Mouse (Mus musculus): ENCODE results near the gene Olfr979. TPM values are rescaled to one million over a fixed set of nuclear protein-coding genes. Genes with fewer than 3 reads are reported as not detected.
"Not testable (repeated sequence)": the region's sequence is repeated elsewhere in the genome, so short reads cannot be mapped to it uniquely, and the experiment has no call there.

Olfr979 gene
- total RNA-seq (2017) = not detected in 3 replicates

DNA sequence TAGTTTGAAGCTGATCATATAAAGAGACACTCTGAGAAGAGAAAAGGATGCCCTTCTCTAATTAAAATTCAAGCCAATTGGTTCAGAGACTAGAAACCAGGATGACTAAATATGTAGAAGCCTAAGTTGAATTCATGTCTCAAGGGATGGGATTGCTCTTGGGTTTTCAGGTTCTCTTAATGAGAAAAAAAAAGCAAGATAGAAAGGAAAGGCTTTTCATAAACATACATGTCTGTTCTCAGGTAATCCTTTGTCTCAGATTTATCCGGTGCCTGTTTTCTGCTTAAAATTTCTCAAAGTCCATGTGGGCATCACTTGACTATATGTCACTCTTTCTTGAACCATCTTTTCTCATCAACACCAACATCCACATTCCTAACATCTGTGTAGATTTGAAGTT, at the start of gene Olfr979:
TSS of gene Olfr979 (minus strand) at position 101 of the 400 bp plus-strand sequence.
- no peak for ATAC-seq (replicated peaks; ENCODE audit: insufficient number of reproducible peaks, low FRiP score, low TSS enrichment, poor library complexity, severe bottlenecking)

DNA sequence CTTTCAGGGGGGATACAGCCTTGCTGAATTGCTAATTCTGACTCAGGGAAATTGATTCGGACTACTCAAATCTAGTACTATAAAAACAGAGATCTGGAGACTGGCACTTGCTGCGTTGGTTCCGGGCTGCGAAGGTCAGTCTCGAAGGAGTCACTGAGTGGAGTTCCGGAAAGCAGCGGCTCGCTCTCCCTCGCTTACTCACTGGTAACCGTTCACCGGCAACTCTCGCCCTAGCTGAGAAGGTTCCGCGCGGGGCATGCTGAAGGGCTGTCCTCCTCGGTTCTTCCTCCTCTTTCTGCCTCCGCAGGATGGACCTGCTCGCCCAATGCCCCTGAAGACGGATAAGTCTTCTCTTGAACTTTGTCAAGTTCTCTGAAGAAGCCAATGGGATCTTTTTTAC, 46.9 kb upstream of the Olfr979 start:
- no peak for ATAC-seq (replicated peaks; ENCODE audit: insufficient number of reproducible peaks, low FRiP score, low TSS enrichment, poor library complexity, severe bottlenecking)

DNA sequence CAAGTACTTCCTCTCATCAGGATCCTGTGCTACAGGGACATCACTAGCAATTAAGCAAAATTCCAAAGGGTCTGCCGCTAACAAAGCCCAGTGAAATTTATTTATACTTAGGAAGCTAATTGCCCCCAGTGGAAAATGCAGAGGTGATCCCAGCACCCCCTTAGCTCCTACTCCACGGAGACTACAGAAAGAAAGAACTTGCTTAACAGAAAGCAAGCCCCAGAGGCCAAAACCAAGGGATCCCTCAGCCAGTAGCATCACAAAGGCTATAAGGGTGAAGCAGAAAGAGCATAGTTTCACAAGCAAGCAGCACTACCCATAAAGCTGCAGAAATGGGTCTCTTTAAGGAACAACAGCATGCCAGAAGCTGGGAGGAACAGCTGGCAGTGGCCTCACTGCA, 17.9 kb upstream of the Olfr979 start, which contains the start of gene Olfr981:
TSS of gene Olfr981 (plus strand) at position 301 of the 400 bp plus-strand sequence.
- ATAC-seq (replicated peaks; ENCODE audit: insufficient number of reproducible peaks, low FRiP score, low TSS enrichment, poor library complexity, severe bottlenecking) = no peak

DNA sequence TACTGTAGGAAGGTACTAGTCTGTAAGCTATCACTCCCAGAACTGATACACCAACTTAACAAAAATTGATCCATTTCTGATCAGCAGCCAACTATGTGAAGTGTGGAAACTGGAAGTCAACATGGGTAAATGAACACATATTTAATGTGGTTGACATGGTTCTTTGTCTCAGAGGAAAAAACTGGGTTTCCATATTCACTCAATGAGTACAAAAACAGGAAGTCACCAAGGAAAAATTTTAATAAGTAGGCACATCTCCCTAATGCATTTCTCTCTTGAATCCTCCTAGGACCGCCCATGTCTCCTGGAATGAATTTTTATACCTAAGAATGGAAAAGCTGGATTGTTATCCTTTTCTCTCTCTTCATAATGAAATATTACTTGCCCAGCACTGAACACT, 6.2 kb upstream of the Olfr979 start, which contains the start of gene Olfr980:
TSS of gene Olfr980 (minus strand) at position 101 of the 400 bp plus-strand sequence.
- no peak for ATAC-seq (replicated peaks; ENCODE audit: insufficient number of reproducible peaks, low FRiP score, low TSS enrichment, poor library complexity, severe bottlenecking)

DNA sequence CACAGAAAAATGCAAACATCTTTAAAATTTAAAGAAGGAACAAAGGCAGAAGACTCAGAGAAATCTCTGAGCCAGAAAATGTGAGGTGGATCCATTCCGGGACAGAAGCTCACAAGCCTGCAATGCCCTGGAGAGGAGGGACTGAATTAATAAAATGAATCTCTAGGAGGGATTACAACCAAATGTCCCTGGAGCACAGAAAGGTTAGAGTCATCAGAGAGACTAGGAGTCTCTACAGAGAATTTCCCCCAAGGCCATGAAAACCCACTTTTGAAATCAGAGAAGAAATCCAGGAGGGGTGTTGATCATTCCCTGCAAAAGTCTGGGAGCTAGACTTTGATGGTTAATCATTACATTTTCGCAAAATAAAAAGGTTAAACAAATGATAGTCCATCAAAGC, 11.5 kb downstream of the Olfr979 start, which contains the start of gene Olfr978:
TSS of gene Olfr978 (plus strand) at position 301 of the 400 bp plus-strand sequence.
- ATAC-seq (replicated peaks; ENCODE audit: insufficient number of reproducible peaks, low FRiP score, low TSS enrichment, poor library complexity, severe bottlenecking) = no peak

DNA sequence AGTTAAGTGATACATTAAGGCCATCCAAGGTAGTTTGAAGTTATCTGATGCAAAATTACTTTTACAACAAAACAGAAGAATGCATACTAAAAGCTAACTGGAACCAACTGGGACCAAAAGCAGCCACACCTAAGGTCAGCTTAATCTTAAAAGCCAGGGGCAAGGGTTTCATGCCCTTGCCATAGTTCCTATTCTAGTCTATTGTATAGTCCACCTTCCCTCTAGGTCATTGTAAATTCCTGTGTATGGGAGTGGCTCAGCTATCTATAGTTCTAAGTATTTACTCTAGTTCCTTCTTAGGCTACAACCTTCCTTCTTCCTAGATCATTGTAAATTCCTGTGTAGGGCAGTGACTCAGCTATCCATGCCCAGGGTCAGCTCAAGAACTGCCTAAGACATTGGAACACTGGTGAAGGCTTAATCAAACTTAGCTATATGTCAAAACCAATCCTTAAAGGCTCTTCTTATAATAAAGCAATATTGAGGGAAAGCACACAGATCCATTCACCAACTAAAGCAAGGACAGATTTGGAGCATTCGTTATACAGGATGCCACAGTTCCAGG, 26.6 kb downstream of the Olfr979 start:
- not testable (repeated sequence) for ATAC-seq (replicated peaks; ENCODE audit: insufficient number of reproducible peaks, low FRiP score, low TSS enrichment, poor library complexity, severe bottlenecking)

DNA sequence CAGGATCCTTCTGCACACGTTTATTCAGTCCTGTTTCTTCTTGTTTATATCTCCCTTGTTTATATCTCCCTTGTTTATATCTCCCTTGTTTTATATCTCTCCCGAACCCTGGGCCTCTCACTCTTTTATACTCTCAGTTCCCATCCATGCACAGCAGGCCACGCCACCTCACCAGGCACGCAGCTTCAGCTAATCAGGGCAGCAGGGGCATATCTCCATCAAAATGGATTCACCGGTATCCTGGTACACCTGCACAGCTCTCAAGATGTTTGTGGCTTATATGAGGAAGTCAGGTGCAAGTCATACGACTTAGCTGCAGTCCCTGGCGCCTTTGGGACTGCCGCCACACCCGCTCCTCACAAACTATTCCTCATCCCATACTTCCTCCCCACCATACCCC, 42.2 kb downstream of the Olfr979 start, which contains the start of gene Olfr976:
TSS of gene Olfr976 (minus strand) at position 101 of the 400 bp plus-strand sequence.
- ATAC-seq (replicated peaks; ENCODE audit: insufficient number of reproducible peaks, low FRiP score, low TSS enrichment, poor library complexity, severe bottlenecking) = not testable (repeated sequence)

DNA sequence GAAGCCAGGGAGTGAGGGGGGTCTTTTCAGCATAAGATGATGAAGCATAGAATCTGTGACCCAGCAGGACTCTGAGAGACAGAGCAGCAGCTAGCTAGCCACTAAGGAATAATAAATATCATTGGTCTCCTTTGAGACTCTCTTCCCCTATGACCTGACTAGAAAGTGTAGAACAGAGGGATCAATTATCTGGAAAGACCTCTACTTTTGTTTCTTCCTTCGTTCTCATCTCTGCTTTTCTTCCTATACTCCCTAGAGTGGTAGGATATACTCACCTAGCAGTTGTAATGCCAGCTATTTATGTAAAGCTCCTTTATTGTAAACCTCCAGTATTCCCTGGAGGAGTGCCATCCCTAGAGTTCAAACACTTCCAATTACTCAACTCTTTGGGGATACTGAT, 51.3 kb downstream of the Olfr979 start, which contains the start of gene Olfr975:
TSS of gene Olfr975 (minus strand) at position 101 of the 400 bp plus-strand sequence.
- no peak for ATAC-seq (replicated peaks; ENCODE audit: insufficient number of reproducible peaks, low FRiP score, low TSS enrichment, poor library complexity, severe bottlenecking)

Other genes starting within 250 kb of the Olfr979 start
- not detected in 3 replicates for gene Olfr968, start 220.2 kb downstream of the Olfr979 start, total RNA-seq (2017)
- gene Olfr969, start 212.5 kb downstream of the Olfr979 start, total RNA-seq (2017) = not detected in 3 replicates
- gene Olfr970, start 194.6 kb downstream of the Olfr979 start, total RNA-seq (2017) = not detected in 3 replicates
- gene Olfr971, start 166.6 kb downstream of the Olfr979 start, total RNA-seq (2017) = not detected in 3 replicates
- not detected in 3 replicates for gene Olfr972, start 137.0 kb downstream of the Olfr979 start, total RNA-seq (2017)
- not detected in 3 replicates for gene Olfr229, start 96.1 kb downstream of the Olfr979 start, total RNA-seq (2017)
- not detected in 3 replicates for gene Olfr974, start 66.0 kb downstream of the Olfr979 start, total RNA-seq (2017)
- gene Olfr975, start 51.4 kb downstream of the Olfr979 start, total RNA-seq (2017) = not detected in 3 replicates
- not detected in 3 replicates for gene Olfr976, start 42.3 kb downstream of the Olfr979 start, total RNA-seq (2017)
- not detected in 3 replicates for gene Olfr978, start 11.4 kb downstream of the Olfr979 start, total RNA-seq (2017)
- not detected in 3 replicates for gene Olfr980, start 6.1 kb upstream of the Olfr979 start, total RNA-seq (2017)
- gene Olfr981, start 18.0 kb upstream of the Olfr979 start, total RNA-seq (2017) = not detected in 3 replicates
- not detected in 3 replicates for gene Olfr982, start 70.4 kb upstream of the Olfr979 start, total RNA-seq (2017)
- not detected in 3 replicates for gene Olfr983, start 90.1 kb upstream of the Olfr979 start, total RNA-seq (2017)
- not detected in 3 replicates for gene Olfr984, start 110.7 kb upstream of the Olfr979 start, total RNA-seq (2017)
- gene Olfr985, start 126.7 kb upstream of the Olfr979 start, total RNA-seq (2017) = not detected in 3 replicates
- gene Tmem225, start 144.7 kb upstream of the Olfr979 start, total RNA-seq (2017) = not detected in 3 replicates
- gene Olfr986, start 177.5 kb upstream of the Olfr979 start, total RNA-seq (2017) = not detected in 3 replicates
- 1.5 to 3.0 TPM (median 2.8 TPM) in 3 replicates for gene Zfp202, start 188.9 kb upstream of the Olfr979 start, total RNA-seq (2017)